Mouse (Mus musculus) forebrain, embryonic 15.5 days (tissue): Measurements from ENCODE around the gene Gm47995. TPM values are rescaled to one million over a fixed set of nuclear protein-coding genes. Genes with fewer than 3 reads are reported as not detected.
"Not testable (repeated sequence)": the region's sequence is repeated elsewhere in the genome, so short reads cannot be mapped to it uniquely, and the experiment has no call there.

Experiments
- ATAC-seq: fragments of 200-750 bp; cut with Nextera tagmentation; replicated peaks from 2 replicates; pipeline ENCODE4 v1.8.0; 2017; ENCODE audit warnings: mild to moderate bottlenecking, moderate TSS enrichment, moderate library complexity
- H3K27ac ChIP-seq: fragments of 300-500 bp; sonication (generic); replicated peaks from 2 replicates; pipeline ENCODE4 v1.5.1; 2015; ENCODE audit warnings: mild to moderate bottlenecking, inconsistent platforms
- H3K27me3 ChIP-seq: fragments of 300-500 bp; sonication (generic); 2 replicates; pipeline ENCODE4 v1.6.1; 2015; ENCODE audit warnings: inconsistent platforms
- H3K36me3 ChIP-seq: fragments of 300-500 bp; sonication (generic); 2 replicates; pipeline ENCODE4 v1.6.1; 2015; ENCODE audit warnings: mild to moderate bottlenecking, inconsistent platforms
- H3K4me1 ChIP-seq: fragments of 300-500 bp; sonication (generic); 2 replicates; pipeline ENCODE4 v1.6.1; 2015; ENCODE audit warnings: inconsistent platforms
- H3K4me2 ChIP-seq: fragments of 300-500 bp; sonication (generic); replicated peaks from 2 replicates; pipeline ENCODE4 v1.6.1; 2015; ENCODE audit warnings: mild to moderate bottlenecking, inconsistent platforms
- H3K4me3 ChIP-seq: fragments of 300-500 bp; sonication (generic); 2 replicates; pipeline ENCODE4 v1.5.1; 2015; ENCODE audit warnings: mild to moderate bottlenecking, inconsistent platforms
- H3K9ac ChIP-seq: fragments of 300-500 bp; sonication (generic); replicated peaks from 2 replicates; pipeline ENCODE4 v1.6.1; 2015; ENCODE audit warnings: mild to moderate bottlenecking, inconsistent platforms
- H3K9me3 ChIP-seq: fragments of 300-500 bp; sonication (generic); 2 replicates; pipeline ENCODE4 v1.6.1; 2016; ENCODE audit warnings: inconsistent platforms
- WGBS: fragments of 180-500 bp; shearing (Covaris S2); methylation state at CpG from one replicate; pipeline ENCODE4 v1.1.7; 2015; ENCODE audit warnings: mixed read lengths; 5-methylcytosine and 5-hydroxymethylcytosine counted together
- polyA plus RNA-seq: library from polyadenylated mRNA; unstranded; fragments of >200 nt; fragmentation: Nextera tagmentation; extraction: Ambion mirVana; gene quantifications from 2 replicates; pipeline ENCODE4 v1.2.1, GENCODE M21; 2015

The Gm47995 gene
- not detected in 2 replicates for polyA plus RNA-seq

DNA sequence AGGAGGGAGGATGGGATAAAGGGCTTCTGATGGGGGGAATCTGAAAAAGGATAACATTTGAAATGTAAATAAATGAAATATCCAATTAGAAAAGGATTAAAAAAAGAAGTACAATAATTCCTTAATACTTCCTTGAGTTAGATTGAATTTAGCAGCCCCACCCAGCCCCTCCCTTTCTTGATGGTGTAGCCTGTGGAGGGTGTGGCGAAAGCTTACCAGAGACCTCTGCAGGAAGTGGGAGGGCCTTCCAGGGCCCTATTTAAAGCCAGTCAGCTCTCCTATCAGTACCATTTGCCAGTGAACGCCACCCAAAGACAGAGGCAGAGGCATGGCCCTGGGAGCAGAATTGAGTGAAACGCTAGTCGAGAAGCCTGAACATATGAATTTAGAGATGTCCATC is at the start of gene Gm47995:
Gm47995 (plus strand) TSS at position 329 of the 400 bp plus-strand sequence.
- not testable (repeated sequence) for H3K4me2 ChIP-seq, H3K4me1 ChIP-seq, H3K4me3 ChIP-seq, ATAC-seq, H3K27me3 ChIP-seq, H3K9ac ChIP-seq, H3K36me3 ChIP-seq, H3K27ac ChIP-seq, H3K9me3 ChIP-seq
- 82% methylated on average over 4 of the region's 4 CpGs for WGBS

DNA sequence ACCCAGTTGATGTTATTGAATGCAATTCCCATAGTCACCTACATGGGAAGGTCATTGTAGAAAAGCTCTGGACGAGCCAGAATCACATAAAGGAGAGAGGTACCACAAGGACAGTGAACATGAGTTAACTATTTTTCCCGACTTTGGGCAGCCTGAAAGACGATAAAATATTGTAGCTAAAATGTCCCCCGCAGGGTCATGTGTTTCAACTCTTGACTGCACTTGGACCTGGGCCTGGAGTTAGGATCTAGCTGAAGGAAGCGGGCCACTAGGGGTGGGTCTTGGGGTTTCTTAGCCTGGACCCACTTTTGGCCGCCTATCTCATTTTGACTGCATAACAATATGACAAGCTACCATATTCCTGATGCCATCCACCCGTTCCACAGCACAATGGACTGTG is 48.0 kb upstream of the Gm47995 start:
- Histone ChIP-seq H3K27me3 (no peaks in the 10 kb centered on the region), H3K4me1 (no peaks in the 10 kb centered on the region), H3K9me3 (no peaks in the 10 kb centered on the region), H3K4me2 (no peak overlapping the region), H3K4me3 (no peak overlapping the region), H3K9ac (no peak overlapping the region), H3K27ac (no peak overlapping the region), H3K36me3 (no peaks in the 10 kb centered on the region)
- 91% methylated on average over 7 of the region's 7 CpGs for WGBS
- no peak for ATAC-seq

DNA sequence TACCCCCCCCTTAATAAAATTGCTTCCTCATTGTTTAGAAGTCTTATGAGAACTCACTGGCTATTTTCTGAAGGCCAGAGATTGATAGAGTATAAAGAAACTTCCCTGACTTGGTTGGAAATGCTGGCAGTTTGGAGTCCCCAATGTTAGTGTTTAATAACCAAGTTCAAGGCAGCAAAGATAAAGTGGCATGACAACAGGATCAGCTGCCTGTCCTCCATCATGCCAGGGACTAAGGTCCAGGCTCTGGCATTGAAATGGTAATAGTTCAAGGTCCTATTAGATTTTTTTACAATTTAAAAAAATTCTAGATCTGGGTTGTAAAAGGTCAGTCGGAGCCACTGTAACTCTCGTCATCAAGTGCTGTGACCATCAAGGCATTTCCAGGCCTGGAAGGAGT is 47.2 kb upstream of the Gm47995 start:
- ATAC-seq, result no peak
- Histone ChIP-seq H3K4me2 (no peak overlapping the region), H3K9ac (no peak overlapping the region), H3K27ac (no peak overlapping the region), H3K27me3 (no peaks in the 10 kb centered on the region), H3K9me3 (no peaks in the 10 kb centered on the region), H3K36me3 (no peaks in the 10 kb centered on the region), H3K4me1 (no peaks in the 10 kb centered on the region), H3K4me3 (no peak overlapping the region)
- 86% methylated on average over 2 of the region's 2 CpGs for WGBS

DNA sequence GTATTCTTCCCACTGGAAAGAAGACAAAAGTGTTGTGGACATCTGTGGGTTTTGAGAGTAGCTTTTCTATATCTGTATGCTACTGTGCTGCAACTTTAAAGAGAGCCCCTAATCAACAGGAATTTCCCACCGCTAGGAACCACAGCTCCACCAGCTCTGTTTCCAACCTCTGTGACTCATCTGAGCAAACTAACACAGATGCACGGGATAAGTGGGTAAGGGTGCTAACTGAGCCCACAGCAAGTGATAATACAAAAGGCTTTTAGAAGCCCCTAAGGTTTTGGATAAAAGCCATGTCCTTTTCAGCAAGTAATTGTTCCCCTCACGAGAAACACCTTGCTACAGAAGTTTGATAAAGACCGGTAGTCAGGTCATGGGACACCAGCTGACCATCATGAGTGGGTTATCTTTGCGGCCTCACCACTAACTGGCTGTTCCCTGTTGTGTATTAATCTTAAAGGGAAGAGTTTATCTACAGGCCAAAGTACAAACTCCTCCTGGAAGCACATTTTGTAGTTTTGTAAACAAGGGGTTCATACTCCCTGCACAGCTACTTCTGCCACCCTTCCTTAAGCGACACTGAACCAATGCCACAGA is 45.1 kb upstream of the Gm47995 start:
- Histone ChIP-seq H3K9me3 (no peaks in the 10 kb centered on the region), H3K4me2 (no peak overlapping the region), H3K9ac (no peak overlapping the region), H3K27me3 (no peaks in the 10 kb centered on the region), H3K4me3 (no peak overlapping the region), H3K4me1 (peaks cover 14% of the 10 kb centered on the region), H3K27ac (no peak overlapping the region), H3K36me3 (no peaks in the 10 kb centered on the region)
- whole genome bisulfite sequencing, result 80% methylated on average over 6 of the region's 6 CpGs
- ATAC-seq, result no peak

DNA sequence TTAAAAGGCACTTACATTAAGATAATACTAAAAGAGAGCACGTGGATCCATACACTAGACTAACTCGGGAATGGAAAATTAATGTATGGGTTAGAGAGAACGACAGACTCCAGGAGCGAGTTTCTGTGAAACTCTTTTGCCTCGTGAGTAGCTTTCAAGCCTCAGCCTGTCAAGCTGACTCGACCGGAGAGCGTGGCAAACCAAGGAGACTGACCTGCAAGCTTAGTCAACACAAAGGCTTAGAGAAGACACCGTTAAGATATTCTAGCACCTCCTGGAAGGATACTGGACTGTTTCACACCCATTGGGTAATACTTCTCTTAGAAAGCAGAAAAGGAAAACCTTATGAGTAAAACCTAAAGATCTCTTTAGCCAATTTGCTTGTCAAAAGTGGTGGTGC is 44.1 kb upstream of the Gm47995 start:
- WGBS, result 94% methylated on average over 9 of the region's 9 CpGs
- not testable (repeated sequence) for H3K36me3 ChIP-seq, ATAC-seq, H3K9ac ChIP-seq, H3K27me3 ChIP-seq, H3K27ac ChIP-seq, H3K9me3 ChIP-seq, H3K4me2 ChIP-seq, H3K4me3 ChIP-seq
- peaks cover 21% of the 10 kb centered on the region for H3K4me1 ChIP-seq

DNA sequence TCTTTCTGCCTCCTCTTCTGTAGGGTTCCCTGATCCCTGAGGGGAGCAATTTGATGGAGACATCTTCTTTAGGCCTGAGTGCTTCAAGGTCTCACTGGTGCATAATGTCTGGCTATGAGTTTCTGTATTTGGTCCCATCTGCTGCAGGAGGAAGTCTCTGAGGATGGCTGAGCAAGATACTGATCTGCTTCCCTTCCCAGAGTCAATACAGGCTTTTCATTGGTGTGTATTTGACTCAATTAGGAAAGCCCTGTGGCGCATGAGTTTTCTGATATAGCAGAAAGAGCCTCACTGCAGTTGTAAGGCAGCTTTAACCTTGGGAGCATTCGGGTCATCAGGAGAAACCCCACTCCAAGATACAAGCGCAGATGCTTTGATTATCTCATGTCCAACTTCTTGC is 42.1 kb upstream of the Gm47995 start:
- Histone ChIP-seq H3K4me1 (peaks cover 21% of the 10 kb centered on the region), H3K9me3 (no peaks in the 10 kb centered on the region), H3K4me3 (no peak overlapping the region), H3K27me3 (no peaks in the 10 kb centered on the region), H3K36me3 (no peaks in the 10 kb centered on the region), H3K27ac (no peak overlapping the region), H3K9ac (no peak overlapping the region), H3K4me2 (no peak overlapping the region)
- 94% methylated on average over 3 of the region's 3 CpGs for WGBS
- ATAC-seq, result no peak

DNA sequence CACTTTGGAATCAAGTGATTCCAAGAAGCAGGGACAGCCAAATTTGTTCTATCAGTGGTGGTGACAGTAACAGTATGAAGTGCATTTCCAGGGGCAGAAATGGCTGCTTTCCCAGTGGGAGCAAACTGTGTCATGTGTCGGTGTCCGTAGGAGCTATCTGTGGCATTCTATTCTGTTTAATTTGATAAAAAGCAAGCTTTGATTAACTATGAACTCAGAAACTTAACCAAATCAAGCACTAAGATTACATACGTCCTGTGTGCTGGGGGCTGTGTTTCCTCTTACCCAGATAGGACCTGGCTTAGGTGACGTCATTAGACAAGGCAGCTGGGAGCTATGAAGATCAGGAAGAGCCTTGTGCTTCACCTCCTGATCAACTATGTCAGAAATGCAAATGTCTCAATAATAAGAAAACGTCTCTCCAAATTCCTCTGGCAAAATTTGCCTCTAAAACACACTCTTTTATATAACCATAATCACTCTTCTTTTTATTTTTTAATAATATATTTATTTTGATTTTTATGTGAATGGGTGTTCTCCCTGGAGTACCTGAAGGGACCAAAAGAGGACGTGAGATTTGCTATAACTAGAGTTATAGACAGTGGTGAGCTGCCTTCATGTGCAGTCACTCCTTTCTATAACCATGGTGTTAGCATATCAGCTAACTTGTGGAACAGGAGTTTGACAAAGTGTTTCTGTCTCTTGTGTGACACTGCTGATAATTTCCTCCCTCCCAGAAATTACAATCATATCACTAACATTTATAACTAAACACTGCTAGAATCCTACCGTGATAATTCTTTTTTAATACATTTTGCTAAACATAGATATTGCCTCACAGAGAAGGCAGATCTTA is 41.2 kb upstream of the Gm47995 start:
- H3K27me3 ChIP-seq, result no peaks in the 10 kb centered on the region
- no peak overlapping the region for H3K4me3 ChIP-seq
- no peak overlapping the region for H3K4me2 ChIP-seq
- no peaks in the 10 kb centered on the region for H3K36me3 ChIP-seq
- 0 out of 2 replicates have a peak overlapping the region, but pooled peaks have one; percentile 35 for H3K27ac ChIP-seq
- no peak for ATAC-seq
- H3K4me1 ChIP-seq, result peaks cover 26% of the 10 kb centered on the region
- H3K9ac ChIP-seq, result no peak overlapping the region
- WGBS, result 65% methylated on average over 7 of the region's 7 CpGs
- no peaks in the 10 kb centered on the region for H3K9me3 ChIP-seq

DNA sequence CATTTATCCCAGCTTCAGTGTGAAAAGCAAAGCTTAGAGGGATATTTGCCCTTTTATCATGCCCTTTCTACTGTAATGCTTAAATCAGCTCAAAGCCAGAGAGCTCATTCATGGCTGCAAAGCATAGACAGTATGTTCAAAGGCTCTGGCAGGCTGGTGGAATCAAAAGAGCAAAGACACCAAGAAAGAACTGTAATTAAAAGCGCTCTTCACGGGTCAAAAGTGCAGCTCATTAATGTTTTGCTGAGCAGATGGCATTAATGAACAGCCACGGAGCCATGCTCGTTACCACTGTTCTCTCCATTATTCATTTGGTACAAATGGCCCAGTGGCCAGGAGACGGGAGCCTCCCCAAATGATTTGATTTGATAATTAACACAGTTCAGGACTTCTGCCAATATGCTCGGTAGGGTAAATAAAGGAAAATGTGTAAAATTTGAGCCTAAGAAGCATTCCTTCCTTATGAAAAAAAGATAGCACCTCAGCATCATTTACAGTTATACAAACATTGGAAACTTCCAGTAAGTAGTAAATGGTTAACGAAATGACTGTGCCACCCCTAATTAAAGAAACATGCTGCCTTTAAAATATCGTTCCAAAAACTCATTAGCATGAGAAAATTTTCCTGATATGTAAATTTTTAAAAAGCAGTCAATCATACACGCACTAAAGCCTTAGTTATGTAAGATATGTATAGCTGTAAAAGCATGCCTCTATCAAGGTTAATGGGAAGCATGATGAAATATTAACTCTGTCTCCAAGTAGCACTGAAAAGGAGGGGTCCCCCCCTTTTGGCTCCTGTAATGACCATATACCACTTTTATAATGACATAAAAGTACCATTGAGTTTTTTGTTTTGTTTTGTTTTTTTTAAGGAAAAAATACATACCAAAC is 40.0 kb upstream of the Gm47995 start:
- Histone ChIP-seq H3K4me1 (peaks cover 30% of the 10 kb centered on the region), H3K4me2 (no peak overlapping the region), H3K4me3 (no peak overlapping the region), H3K9ac (no peak overlapping the region), H3K9me3 (no peaks in the 10 kb centered on the region), H3K27me3 (no peaks in the 10 kb centered on the region), H3K27ac (peak overlapping the region; percentile 35; the same call in 1 of the 2 replicates), H3K36me3 (no peaks in the 10 kb centered on the region)
- WGBS, result 8% methylated on average over 9 of the region's 9 CpGs
- ATAC-seq, result peak; percentile 90

DNA sequence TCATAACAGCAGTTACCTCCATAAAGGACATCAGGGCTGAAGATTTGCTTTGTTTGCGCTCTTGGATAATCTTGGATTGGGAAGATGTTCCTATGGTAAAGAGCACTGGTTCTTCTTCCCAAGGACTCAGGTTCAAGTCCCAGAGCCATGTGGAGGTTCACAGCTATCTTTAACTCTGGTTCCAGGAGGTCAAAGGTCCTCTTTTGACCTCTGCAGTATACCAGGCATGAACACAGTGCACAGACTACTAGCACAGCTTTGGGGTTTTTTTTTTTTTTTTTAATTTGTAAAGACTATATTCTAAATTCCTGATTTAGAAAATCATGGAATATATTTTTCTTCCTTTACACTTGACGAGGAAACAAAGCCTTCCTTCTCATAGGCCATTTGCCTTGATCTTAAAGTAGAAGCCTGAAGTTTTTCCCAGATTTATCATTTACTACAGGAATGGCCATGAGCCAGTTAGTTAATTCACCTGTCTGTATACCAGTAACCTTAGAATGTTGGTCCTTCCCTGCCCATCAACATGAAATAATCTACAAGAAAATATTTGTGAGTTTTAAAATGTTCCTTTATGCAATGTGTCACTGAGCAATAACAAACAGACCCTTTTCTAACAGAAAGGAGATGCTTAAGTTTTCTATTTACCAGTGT is 39.3 kb upstream of the Gm47995 start:
- no peak overlapping the region for H3K4me3 ChIP-seq
- 82% methylated on average over 2 of the region's 2 CpGs for WGBS
- no peak overlapping the region for H3K4me2 ChIP-seq
- no peak overlapping the region for H3K9ac ChIP-seq
- no peaks in the 10 kb centered on the region for H3K27me3 ChIP-seq
- H3K4me1 ChIP-seq, result peaks cover 30% of the 10 kb centered on the region
- H3K9me3 ChIP-seq, result no peaks in the 10 kb centered on the region
- H3K36me3 ChIP-seq, result no peaks in the 10 kb centered on the region
- ATAC-seq, result no peak
- no peak overlapping the region for H3K27ac ChIP-seq

DNA sequence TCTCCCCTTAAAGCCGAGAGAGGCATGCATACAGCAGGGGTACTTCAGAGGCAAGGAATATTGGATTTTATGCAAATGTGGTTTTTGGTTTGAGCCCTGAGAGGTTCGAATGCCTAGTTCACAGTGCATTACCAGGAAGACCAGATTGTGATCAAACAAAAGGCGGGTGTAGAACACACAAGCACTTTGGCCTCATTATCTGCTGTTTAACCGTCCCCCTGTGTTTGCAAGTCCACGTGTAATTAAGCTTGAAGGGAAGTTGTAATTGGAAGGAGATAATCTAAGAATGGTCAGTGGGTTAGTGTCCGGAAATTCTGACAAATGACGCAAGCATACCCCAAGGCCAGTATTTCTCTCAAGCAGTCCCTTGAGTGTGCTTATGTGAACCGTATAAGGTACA is 32.2 kb upstream of the Gm47995 start:
- Histone ChIP-seq H3K4me2 (no peak overlapping the region), H3K9ac (no peak overlapping the region), H3K4me3 (no peak overlapping the region), H3K27ac (no peak overlapping the region), H3K27me3 (no peaks in the 10 kb centered on the region), H3K9me3 (no peaks in the 10 kb centered on the region), H3K4me1 (peaks cover 25% of the 10 kb centered on the region), H3K36me3 (no peaks in the 10 kb centered on the region)
- 13% methylated on average over 8 of the region's 8 CpGs for WGBS
- ATAC-seq, result no peak

DNA sequence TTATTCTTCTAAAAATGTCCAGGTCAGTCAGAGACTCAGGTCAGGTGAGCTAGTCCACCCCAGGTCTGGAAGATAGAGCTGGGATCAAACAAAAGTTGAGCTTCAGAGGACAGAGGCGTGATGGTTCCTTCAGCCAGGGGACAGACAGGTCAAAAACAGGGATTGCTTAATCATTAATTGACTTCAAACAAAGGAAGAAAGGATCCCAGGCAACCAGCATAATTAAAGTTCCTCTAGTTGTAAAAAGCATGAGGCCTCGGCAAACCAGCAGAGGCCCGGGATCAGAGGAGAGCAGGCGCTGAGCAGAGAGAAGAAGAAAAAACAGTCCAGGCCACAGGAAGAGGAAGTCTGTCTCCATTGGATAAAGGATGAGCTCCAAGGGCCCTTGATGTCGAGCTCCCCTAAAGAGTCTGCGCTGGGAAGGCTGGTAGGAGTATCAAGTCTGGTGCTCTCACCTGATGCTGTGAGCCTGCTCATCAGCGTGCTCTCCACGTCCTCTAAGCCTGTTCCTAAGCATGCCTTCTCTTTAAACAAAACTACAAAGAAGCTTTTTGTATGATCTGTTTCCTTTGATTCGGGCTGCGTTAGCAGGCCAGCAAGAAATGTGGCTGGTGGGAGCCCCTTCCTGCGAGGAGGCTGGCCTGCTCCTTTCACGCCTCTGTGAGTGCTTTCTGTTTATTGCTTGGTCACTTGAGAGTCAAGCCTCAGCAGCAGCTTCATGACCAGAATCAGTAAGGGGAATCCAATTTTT is 30.8 kb upstream of the Gm47995 start:
- Histone ChIP-seq H3K36me3 (no peaks in the 10 kb centered on the region), H3K9me3 (no peaks in the 10 kb centered on the region), H3K27ac (peak overlapping the region; percentile 3; the same call in 1 of the 2 replicates), H3K4me3 (no peak overlapping the region), H3K27me3 (no peaks in the 10 kb centered on the region), H3K4me2 (no peak overlapping the region), H3K9ac (no peak overlapping the region), H3K4me1 (peaks cover 22% of the 10 kb centered on the region)
- ATAC-seq, result peak; percentile 80
- 8% methylated on average over 12 of the region's 12 CpGs for WGBS
